Mouse (Mus musculus) testis, adult 2 months (tissue): ENCODE results near the gene Tspan5.

ENCODE experiments used
- CTCF ChIP-seq: fragments of 200-500 bp; IDR thresholded peaks from 2 replicates; pipeline ENCODE4 v1.5.1; 2012; ENCODE audit warnings: low read depth, mild to moderate bottlenecking, inconsistent platforms, low read length, moderate library complexity; ENCODE audit not compliant: control insufficient read depth, insufficient read depth, insufficient replicate concordance
- POLR2A ChIP-seq: fragments of 200-500 bp; IDR thresholded peaks from 2 replicates; pipeline ENCODE4 v1.6.1; 2012; ENCODE audit warnings: low read depth, mild to moderate bottlenecking, inconsistent platforms, low read length, moderate library complexity; ENCODE audit not compliant: control insufficient read depth

GRCm38 (mm10) chr3:138752056-138752455 lies 10.1 kb downstream of the Tspan5 start:
- TF ChIP-seq CTCF = no peak
- TF ChIP-seq POLR2A = no peak
